Mouse (Mus musculus): ENCODE data around the gene Negr1. TPM values are rescaled to one million over a fixed set of nuclear protein-coding genes. Genes with fewer than 3 reads are reported as not detected.

Negr1 gene
- polyA plus RNA-seq, 1 experiment from 2014 or later, result 4.2 TPM

GRCm38 (mm10) chr3:156563353-156563752 lies 1.8 kb downstream of the Negr1 start:
- DNase-seq (ENCODE audit: low spot score) (peak; percentile 12), ATAC-seq (ENCODE audit: insufficient read depth, low FRiP score, low TSS enrichment) (no peak)
- Histone ChIP-seq H3K9ac (ENCODE audit: low read length) (no peak overlapping the region), H3K27ac (ENCODE audit: low read depth, low read length) (no peak overlapping the region), H3K9me3 (ENCODE audit: control insufficient read depth, low read length) (no peaks in the 10 kb centered on the region), H3K4me2 (ENCODE audit: low read depth) (peak overlapping the region; percentile 74), H3K27me3 (ENCODE audit: control insufficient read depth, insufficient read depth, low read length) (0 out of 2 replicates have a peak, but pooled peaks cover 2% of the 10 kb centered on the region), H3K4me1 (ENCODE audit: control insufficient read depth, insufficient read depth, low read length) (no peaks in the 10 kb centered on the region), H3K4me3 (ENCODE audit: low read depth, low read length) (no peak overlapping the region), H3K36me3 (ENCODE audit: control insufficient read depth, insufficient read depth, low read length) (no peaks in the 10 kb centered on the region)
- 26% methylated on average over 3 of the region's 3 CpGs for WGBS

- no peak for ATAC-seq (ENCODE audit: insufficient read depth, low FRiP score, low TSS enrichment)
- WGBS, result 19% methylated on average over 2 of the region's 2 CpGs
- no peak for DNase-seq (ENCODE audit: low spot score)
- Histone ChIP-seq H3K4me2 (ENCODE audit: low read depth) (no peak overlapping the region), H3K27me3 (ENCODE audit: control insufficient read depth, insufficient read depth, low read length) (no peaks in the 10 kb centered on the region), H3K9me3 (ENCODE audit: control insufficient read depth, low read length) (no peaks in the 10 kb centered on the region), H3K27ac (ENCODE audit: low read depth, low read length) (no peak overlapping the region), H3K4me1 (ENCODE audit: control insufficient read depth, insufficient read depth, low read length) (no peaks in the 10 kb centered on the region), H3K36me3 (ENCODE audit: control insufficient read depth, insufficient read depth, low read length) (no peaks in the 10 kb centered on the region), H3K4me3 (ENCODE audit: low read depth, low read length) (no peak overlapping the region), H3K9ac (ENCODE audit: low read length) (no peak overlapping the region)
Observed at GRCm38 (mm10) chr3:156573465-156573864, 11.9 kb downstream of the Negr1 start.

GRCm38 (mm10) chr3:156576292-156576691 lies 14.7 kb downstream of the Negr1 start:
- Histone ChIP-seq H3K27ac (ENCODE audit: low read depth, low read length) (no peak overlapping the region), H3K27me3 (ENCODE audit: control insufficient read depth, insufficient read depth, low read length) (no peaks in the 10 kb centered on the region), H3K4me1 (ENCODE audit: control insufficient read depth, insufficient read depth, low read length) (no peaks in the 10 kb centered on the region), H3K9me3 (ENCODE audit: control insufficient read depth, low read length) (no peaks in the 10 kb centered on the region), H3K4me2 (ENCODE audit: low read depth) (no peak overlapping the region), H3K9ac (ENCODE audit: low read length) (no peak overlapping the region), H3K4me3 (ENCODE audit: low read depth, low read length) (no peak overlapping the region), H3K36me3 (ENCODE audit: control insufficient read depth, insufficient read depth, low read length) (no peaks in the 10 kb centered on the region)
- WGBS, result 86% methylated on average over 1 of the region's 1 CpGs
- DNase-seq (ENCODE audit: low spot score) (no peak), ATAC-seq (ENCODE audit: insufficient read depth, low FRiP score, low TSS enrichment) (no peak)

GRCm38 (mm10) chr3:156590612-156591011 lies 29.0 kb downstream of the Negr1 start:
- no peaks in the 10 kb centered on the region for H3K4me1 ChIP-seq (ENCODE audit: control insufficient read depth, insufficient read depth, low read length)
- no peak overlapping the region for H3K4me3 ChIP-seq (ENCODE audit: low read depth, low read length)
- no peak overlapping the region for H3K4me2 ChIP-seq (ENCODE audit: low read depth)
- H3K9ac ChIP-seq (ENCODE audit: low read length), result no peak overlapping the region
- H3K36me3 ChIP-seq (ENCODE audit: control insufficient read depth, insufficient read depth, low read length), result no peaks in the 10 kb centered on the region
- DNase-seq (ENCODE audit: low spot score) (no peak), ATAC-seq (ENCODE audit: insufficient read depth, low FRiP score, low TSS enrichment) (no peak)
- no peak overlapping the region for H3K27ac ChIP-seq (ENCODE audit: low read depth, low read length)
- WGBS, result 93% methylated on average over 4 of the region's 4 CpGs
- H3K9me3 ChIP-seq (ENCODE audit: control insufficient read depth, low read length), result no peaks in the 10 kb centered on the region
- H3K27me3 ChIP-seq (ENCODE audit: control insufficient read depth, insufficient read depth, low read length), result no peaks in the 10 kb centered on the region

- no peak for ATAC-seq (ENCODE audit: insufficient read depth, low FRiP score, low TSS enrichment)
- WGBS, result 84% methylated on average over 2 of the region's 2 CpGs
Observed at GRCm38 (mm10) chr3:156591125-156591524, 29.5 kb downstream of the Negr1 start.

GRCm38 (mm10) chr3:156606846-156607245 lies 45.3 kb downstream of the Negr1 start:
- DNase-seq (ENCODE audit: low spot score), result no peak
- H3K27me3 ChIP-seq (ENCODE audit: control insufficient read depth, insufficient read depth, low read length), result no peaks in the 10 kb centered on the region
- ATAC-seq (ENCODE audit: insufficient read depth, low FRiP score, low TSS enrichment), result no peak

More at GRCm38 (mm10) chr3:156591125-156591524, 29.5 kb downstream of the Negr1 start:
- no peak overlapping the region for H3K27ac ChIP-seq (ENCODE audit: low read depth, low read length)
- no peak for DNase-seq (ENCODE audit: low spot score)
- no peaks in the 10 kb centered on the region for H3K4me1 ChIP-seq (ENCODE audit: control insufficient read depth, insufficient read depth, low read length)
- no peaks in the 10 kb centered on the region for H3K36me3 ChIP-seq (ENCODE audit: control insufficient read depth, insufficient read depth, low read length)
- no peak overlapping the region for H3K4me2 ChIP-seq (ENCODE audit: low read depth)
- H3K4me3 ChIP-seq (ENCODE audit: low read depth, low read length), result no peak overlapping the region
- no peaks in the 10 kb centered on the region for H3K27me3 ChIP-seq (ENCODE audit: control insufficient read depth, insufficient read depth, low read length)
- H3K9ac ChIP-seq (ENCODE audit: low read length), result no peak overlapping the region
- no peaks in the 10 kb centered on the region for H3K9me3 ChIP-seq (ENCODE audit: control insufficient read depth, low read length)

GRCm38 (mm10) chr3:156619921-156620320 lies 58.3 kb downstream of the Negr1 start:
- WGBS, result 100% methylated on average over 2 of the region's 2 CpGs
- no peak overlapping the region for H3K27ac ChIP-seq (ENCODE audit: low read depth, low read length)

More at GRCm38 (mm10) chr3:156606846-156607245, 45.3 kb downstream of the Negr1 start:
- no peaks in the 10 kb centered on the region for H3K36me3 ChIP-seq (ENCODE audit: control insufficient read depth, insufficient read depth, low read length)
- H3K4me3 ChIP-seq (ENCODE audit: low read depth, low read length), result no peak overlapping the region
- H3K9me3 ChIP-seq (ENCODE audit: control insufficient read depth, low read length), result no peaks in the 10 kb centered on the region
- H3K9ac ChIP-seq (ENCODE audit: low read length), result no peak overlapping the region
- no peak overlapping the region for H3K27ac ChIP-seq (ENCODE audit: low read depth, low read length)
- H3K4me1 ChIP-seq (ENCODE audit: control insufficient read depth, insufficient read depth, low read length), result no peaks in the 10 kb centered on the region
- 81% methylated on average over 3 of the region's 3 CpGs for WGBS
- no peak overlapping the region for H3K4me2 ChIP-seq (ENCODE audit: low read depth)

GRCm38 (mm10) chr3:156628594-156628993 lies 67.0 kb downstream of the Negr1 start:
- DNase-seq (ENCODE audit: low spot score), result no peak
- H3K4me2 ChIP-seq (ENCODE audit: low read depth), result no peak overlapping the region
- no peak overlapping the region for H3K9ac ChIP-seq (ENCODE audit: low read length)
- H3K4me3 ChIP-seq (ENCODE audit: low read depth, low read length), result no peak overlapping the region
- H3K9me3 ChIP-seq (ENCODE audit: control insufficient read depth, low read length), result no peaks in the 10 kb centered on the region
- WGBS, result 73% methylated on average over 2 of the region's 2 CpGs
- ATAC-seq (ENCODE audit: insufficient read depth, low FRiP score, low TSS enrichment), result no peak
- H3K4me1 ChIP-seq (ENCODE audit: control insufficient read depth, insufficient read depth, low read length), result no peaks in the 10 kb centered on the region
- no peaks in the 10 kb centered on the region for H3K27me3 ChIP-seq (ENCODE audit: control insufficient read depth, insufficient read depth, low read length)
- no peaks in the 10 kb centered on the region for H3K36me3 ChIP-seq (ENCODE audit: control insufficient read depth, insufficient read depth, low read length)
- no peak overlapping the region for H3K27ac ChIP-seq (ENCODE audit: low read depth, low read length)

More at GRCm38 (mm10) chr3:156619921-156620320, 58.3 kb downstream of the Negr1 start:
- Histone ChIP-seq H3K9ac (ENCODE audit: low read length) (no peak overlapping the region), H3K4me3 (ENCODE audit: low read depth, low read length) (no peak overlapping the region), H3K27me3 (ENCODE audit: control insufficient read depth, insufficient read depth, low read length) (no peaks in the 10 kb centered on the region), H3K4me2 (ENCODE audit: low read depth) (no peak overlapping the region), H3K36me3 (ENCODE audit: control insufficient read depth, insufficient read depth, low read length) (no peaks in the 10 kb centered on the region), H3K9me3 (ENCODE audit: control insufficient read depth, low read length) (no peaks in the 10 kb centered on the region), H3K4me1 (ENCODE audit: control insufficient read depth, insufficient read depth, low read length) (no peaks in the 10 kb centered on the region)
- no peak for DNase-seq (ENCODE audit: low spot score)
- ATAC-seq (ENCODE audit: insufficient read depth, low FRiP score, low TSS enrichment), result no peak

GRCm38 (mm10) chr3:156632942-156633341 lies 71.3 kb downstream of the Negr1 start:
- WGBS, result 49% methylated on average over 3 of the region's 3 CpGs
- Histone ChIP-seq H3K4me3 (ENCODE audit: low read depth, low read length) (no peak overlapping the region), H3K36me3 (ENCODE audit: control insufficient read depth, insufficient read depth, low read length) (no peaks in the 10 kb centered on the region), H3K9me3 (ENCODE audit: control insufficient read depth, low read length) (no peaks in the 10 kb centered on the region), H3K4me1 (ENCODE audit: control insufficient read depth, insufficient read depth, low read length) (no peaks in the 10 kb centered on the region), H3K9ac (ENCODE audit: low read length) (no peak overlapping the region), H3K4me2 (ENCODE audit: low read depth) (no peak overlapping the region), H3K27ac (ENCODE audit: low read depth, low read length) (no peak overlapping the region), H3K27me3 (ENCODE audit: control insufficient read depth, insufficient read depth, low read length) (no peaks in the 10 kb centered on the region)
- DNase-seq (ENCODE audit: low spot score) (no peak), ATAC-seq (ENCODE audit: insufficient read depth, low FRiP score, low TSS enrichment) (no peak)

Data from neural tube, embryonic 11.5 days (tissue).